Mouse (Mus musculus): Measurements from ENCODE around the gene Usp26.

Usp26 gene

DNA sequence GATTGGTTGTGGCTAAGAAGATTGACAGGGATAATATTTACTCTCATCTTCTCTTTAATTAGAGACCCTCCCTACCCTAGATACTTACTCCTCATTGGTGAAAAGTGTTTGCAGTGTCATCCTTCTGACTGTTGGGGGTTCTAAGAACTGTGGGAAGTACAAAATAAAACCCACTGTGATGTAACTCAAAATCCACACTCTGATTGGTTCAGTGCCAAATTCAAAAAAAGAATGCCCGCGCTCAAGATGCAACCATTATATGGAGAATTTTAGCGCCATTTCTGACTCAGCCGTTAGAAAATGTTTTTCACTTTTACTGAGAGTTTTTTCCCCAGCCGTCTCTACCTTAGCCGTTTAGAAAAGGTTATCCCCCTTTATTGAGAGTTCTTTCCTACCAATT lies at the start of gene Usp26:
Gene Usp26 (minus strand): TSS at position 101 of the 400 bp plus-strand sequence.
- no peak for DNase-seq (ENCODE audit: low spot score)

DNA sequence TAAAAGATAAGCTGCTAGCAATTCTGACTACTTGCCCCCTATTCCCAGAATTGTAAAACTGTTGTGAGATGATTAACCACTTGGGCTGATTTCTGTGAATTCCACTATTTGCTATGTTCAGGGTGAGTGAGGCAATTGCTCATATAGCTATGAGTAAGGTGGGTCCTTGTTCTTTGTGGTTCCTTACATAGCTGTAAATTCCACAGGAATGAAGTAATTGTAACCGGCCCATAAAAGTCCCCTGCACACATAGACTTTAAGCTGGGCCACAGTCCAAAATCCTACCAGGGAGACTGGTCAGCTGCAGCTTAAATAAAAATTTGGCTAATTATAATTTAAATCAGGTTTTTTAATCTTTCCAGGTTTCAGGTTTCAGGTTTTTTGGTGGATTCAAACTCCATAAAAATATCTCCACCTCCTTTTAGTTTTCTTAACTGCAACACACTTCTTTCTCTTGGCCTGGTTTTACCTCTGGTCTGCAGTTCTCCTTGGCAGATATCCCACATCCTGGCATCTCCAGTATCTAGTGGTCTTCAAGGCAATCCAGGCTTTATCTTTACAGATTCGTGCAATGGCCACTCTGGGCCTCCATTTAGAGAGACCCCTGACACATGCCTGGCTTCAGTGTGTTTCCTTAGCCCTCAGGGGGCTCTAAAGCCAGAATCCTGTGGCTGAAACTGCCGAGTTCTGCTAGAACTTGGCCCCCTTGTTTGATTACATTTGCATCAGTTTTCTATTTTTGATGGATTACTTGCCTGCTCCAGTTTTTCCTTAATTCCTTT lies 13.6 kb upstream of the Usp26 start:
- no peak for DNase-seq (ENCODE audit: low spot score)

DNA sequence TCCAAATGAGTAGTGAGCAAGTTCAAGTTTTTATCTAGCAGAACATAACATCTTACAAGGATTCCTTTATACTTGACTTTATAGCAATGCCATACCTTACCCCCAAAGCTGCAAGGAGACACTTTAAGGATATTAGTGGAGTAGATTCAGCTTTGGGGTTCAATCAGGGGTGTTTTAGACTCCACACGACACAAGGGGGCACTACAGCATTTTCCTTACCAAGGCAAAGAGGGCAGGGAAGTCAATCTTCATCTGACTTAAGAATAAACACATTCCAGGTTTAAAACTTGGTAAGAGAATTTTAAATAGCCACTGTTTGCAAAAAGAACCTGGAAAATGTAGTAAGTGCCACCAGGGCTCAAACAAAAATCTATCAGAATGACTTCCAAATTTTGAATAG lies 33.6 kb downstream of the Usp26 start:
- DNase-seq (ENCODE audit: low spot score), result peak; percentile 21

- DNase-seq (ENCODE audit: low spot score), result peak; percentile 69
Measured at GRCm38 (mm10) chrX:51736450-51736849, 64.6 kb downstream of the Usp26 start.

GRCm38 (mm10) chrX:51714086-51714745 lies 86.8 kb downstream of the Usp26 start:
- DNase-seq (ENCODE audit: low spot score), result no peak

GRCm38 (mm10) chrX:51712996-51713395 lies 88.0 kb downstream of the Usp26 start:
- no peak for DNase-seq (ENCODE audit: low spot score)
